Mouse (Mus musculus): ENCODE measurements around the gene Vamp2. TPM values are rescaled to one million over a fixed set of nuclear protein-coding genes. Genes with fewer than 3 reads are reported as not detected.

Vamp2 gene
- polyA plus RNA-seq, 1 experiment from 2014 or later: 63.1 TPM

GRCm38 (mm10) chr11:69099177-69099914 lies 11.1 kb downstream of the Vamp2 start:
- Histone ChIP-seq H3K36me3 (peaks cover 37% of the 10 kb centered on the region), H3K9me3 (replicated peaks) (no peaks in the 10 kb centered on the region), H3K27ac (replicated peaks) (peak overlapping the region; percentile 83), H3K4me1 (peaks cover 64% of the 10 kb centered on the region), H3K4me3 (peak overlapping the region; percentile 65), H3K27me3 (ENCODE audit: low read depth, poor library complexity, severe bottlenecking) (peaks cover 4% of the 10 kb centered on the region; the same call in 1 of the 2 replicates)
- DNase-seq (ENCODE audit: low spot score): no peak
- 2% methylated on average over 22 of the region's 22 CpGs for WGBS

DNA sequence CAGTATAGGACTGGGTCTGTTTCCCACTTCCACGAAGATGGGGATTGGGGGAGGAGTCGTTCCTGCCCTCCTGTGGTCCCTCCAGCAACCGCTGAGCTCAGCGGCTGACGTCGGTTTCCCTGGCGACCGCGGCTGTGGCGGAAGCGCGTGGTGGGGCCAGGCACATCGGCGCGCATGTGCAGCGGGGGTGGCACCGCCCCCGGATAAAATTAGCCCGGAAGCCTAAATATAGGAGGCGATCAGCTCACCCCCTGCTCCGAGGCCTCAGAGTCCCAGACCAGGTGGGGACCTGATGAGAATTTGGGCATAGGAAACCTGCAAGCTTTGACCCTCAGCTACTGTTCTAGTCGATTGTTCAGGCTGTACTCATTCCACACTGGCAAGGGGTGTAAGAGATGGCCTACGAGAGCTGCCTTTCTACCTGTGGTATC lies 11.6 kb downstream of the Vamp2 start:
- Histone ChIP-seq H3K4me1 (peaks cover 60% of the 10 kb centered on the region), H3K36me3 (peaks cover 43% of the 10 kb centered on the region), H3K9me3 (replicated peaks) (no peaks in the 10 kb centered on the region), H3K27ac (replicated peaks) (peak overlapping the region; percentile 83), H3K4me3 (peak overlapping the region; percentile 65), H3K27me3 (ENCODE audit: low read depth, poor library complexity, severe bottlenecking) (peaks cover 4% of the 10 kb centered on the region; the same call in 1 of the 2 replicates)
- DNase-seq (ENCODE audit: low spot score): peak; percentile 87
- 3% methylated on average over 23 of the region's 23 CpGs for WGBS

- no peaks in the 10 kb centered on the region for H3K9me3 ChIP-seq (replicated peaks)
- H3K27ac ChIP-seq (replicated peaks): peak overlapping the region; percentile 83; the same call in 1 of the 2 replicates
- peaks cover 4% of the 10 kb centered on the region; the same call in 1 of the 2 replicates for H3K27me3 ChIP-seq (ENCODE audit: low read depth, poor library complexity, severe bottlenecking)
- peaks cover 52% of the 10 kb centered on the region for H3K4me1 ChIP-seq
- peak overlapping the region; percentile 65 for H3K4me3 ChIP-seq
- 92% methylated on average over 20 of the region's 20 CpGs for WGBS
- no peak for DNase-seq (ENCODE audit: low spot score)
- peaks cover 52% of the 10 kb centered on the region for H3K36me3 ChIP-seq
Observed at GRCm38 (mm10) chr11:69100639-69101360, 12.5 kb downstream of the Vamp2 start.

GRCm38 (mm10) chr11:69101604-69102402 lies 13.5 kb downstream of the Vamp2 start:
- peaks cover 42% of the 10 kb centered on the region for H3K4me1 ChIP-seq
- no peak overlapping the region; the same call in 1 of the 2 replicates for H3K4me3 ChIP-seq
- 90% methylated on average over 21 of the region's 21 CpGs for WGBS
- H3K27ac ChIP-seq (replicated peaks): no peak overlapping the region; the same call in 1 of the 2 replicates
- no peaks in the 10 kb centered on the region for H3K27me3 ChIP-seq (ENCODE audit: low read depth, poor library complexity, severe bottlenecking)
- H3K36me3 ChIP-seq: peaks cover 62% of the 10 kb centered on the region
- DNase-seq (ENCODE audit: low spot score): no peak
- no peaks in the 10 kb centered on the region for H3K9me3 ChIP-seq (replicated peaks)

- Histone ChIP-seq H3K36me3 (peaks cover 68% of the 10 kb centered on the region), H3K4me3 (no peak overlapping the region), H3K4me1 (peaks cover 36% of the 10 kb centered on the region), H3K27me3 (ENCODE audit: low read depth, poor library complexity, severe bottlenecking) (no peaks in the 10 kb centered on the region), H3K27ac (replicated peaks) (no peak overlapping the region), H3K9me3 (replicated peaks) (no peaks in the 10 kb centered on the region)
- WGBS: 93% methylated on average over 7 of the region's 7 CpGs
- DNase-seq (ENCODE audit: low spot score): no peak
Observed at GRCm38 (mm10) chr11:69102403-69102725, 14.1 kb downstream of the Vamp2 start.

- H3K27me3 ChIP-seq (ENCODE audit: low read depth, poor library complexity, severe bottlenecking): no peaks in the 10 kb centered on the region
- DNase-seq (ENCODE audit: low spot score): no peak
- no peaks in the 10 kb centered on the region for H3K9me3 ChIP-seq (replicated peaks)
- H3K27ac ChIP-seq (replicated peaks): no peak overlapping the region
- no peak overlapping the region for H3K4me3 ChIP-seq
- WGBS: 95% methylated on average over 14 of the region's 14 CpGs
- H3K4me1 ChIP-seq: peaks cover 28% of the 10 kb centered on the region
- peaks cover 75% of the 10 kb centered on the region for H3K36me3 ChIP-seq
Observed at GRCm38 (mm10) chr11:69103121-69103520, 14.8 kb downstream of the Vamp2 start.

DNA sequence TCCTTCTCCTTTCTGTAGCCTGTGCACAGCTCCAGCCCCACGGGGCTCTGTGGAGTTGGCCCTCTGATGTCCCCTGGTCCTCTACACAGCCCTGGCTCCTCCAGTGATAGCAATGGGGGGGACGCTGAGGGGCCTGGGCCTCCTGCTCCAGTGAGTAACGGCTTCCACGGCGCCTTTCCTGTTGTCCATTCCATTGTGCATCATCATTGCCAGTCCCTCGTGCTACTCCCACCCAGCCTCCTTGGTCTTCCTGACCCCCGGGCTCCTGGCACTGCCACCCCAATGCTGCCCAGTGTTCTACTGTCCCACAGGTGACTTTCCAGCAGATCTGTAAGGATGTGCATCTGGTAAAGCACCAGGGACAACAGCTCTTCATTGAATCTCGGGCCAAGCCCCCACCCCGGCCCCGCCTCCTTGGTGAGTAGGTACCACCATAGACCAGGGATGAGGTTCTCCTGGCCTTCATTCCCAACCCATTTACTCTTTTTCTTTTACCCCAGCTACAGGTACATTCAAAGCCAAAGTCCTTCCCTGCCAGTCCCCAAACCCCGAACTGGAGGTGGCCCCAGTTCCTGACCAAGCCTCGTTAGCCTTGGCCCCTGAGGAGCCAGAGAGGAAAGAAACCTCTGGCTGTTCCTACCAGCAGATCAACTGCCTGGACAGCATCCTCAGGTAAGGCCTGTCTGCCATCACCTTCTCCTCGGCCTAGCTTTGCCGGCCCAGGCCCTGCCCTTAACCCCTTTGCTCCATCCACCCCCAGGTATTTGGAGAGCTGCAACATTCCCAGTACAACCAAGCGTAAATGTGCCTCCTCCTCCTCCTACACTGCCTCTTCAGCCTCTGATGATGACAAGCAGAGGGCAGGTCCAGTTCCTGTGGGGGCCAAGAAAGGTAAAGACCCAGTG lies 15.5 kb downstream of the Vamp2 start:
- peaks cover 22% of the 10 kb centered on the region for H3K4me1 ChIP-seq
- peaks cover 82% of the 10 kb centered on the region for H3K36me3 ChIP-seq
- H3K4me3 ChIP-seq: 0 out of 2 replicates have a peak overlapping the region, but pooled peaks have one; percentile 20
- no peak overlapping the region for H3K27ac ChIP-seq (replicated peaks)
- H3K27me3 ChIP-seq (ENCODE audit: low read depth, poor library complexity, severe bottlenecking): no peaks in the 10 kb centered on the region
- DNase-seq (ENCODE audit: low spot score): no peak
- H3K9me3 ChIP-seq (replicated peaks): no peaks in the 10 kb centered on the region
- WGBS: 90% methylated on average over 15 of the region's 15 CpGs

DNA sequence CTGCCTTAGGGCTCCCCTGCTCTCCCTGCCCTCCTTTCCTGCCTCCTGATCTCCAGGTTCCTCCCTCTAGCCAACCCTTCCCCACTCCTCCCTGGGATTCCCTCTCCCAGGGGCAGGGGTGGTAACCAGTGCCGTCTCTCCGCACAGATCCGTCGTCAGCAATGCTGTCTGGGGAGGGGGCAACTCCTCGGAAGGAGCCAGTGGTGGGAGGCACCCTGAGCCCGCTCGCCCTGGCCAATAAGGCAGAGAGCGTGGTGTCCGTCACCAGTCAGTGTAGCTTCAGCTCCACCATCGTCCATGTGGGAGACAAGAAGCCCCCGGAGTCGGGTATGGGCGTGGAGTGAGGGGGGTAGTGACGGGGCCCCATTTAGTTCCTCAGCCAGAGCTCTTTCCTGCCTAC lies 16.2 kb downstream of the Vamp2 start:
- H3K36me3 ChIP-seq: peaks cover 89% of the 10 kb centered on the region

GRCm38 (mm10) chr11:69105227-69105626 lies 16.9 kb downstream of the Vamp2 start:
- H3K27me3 ChIP-seq (ENCODE audit: low read depth, poor library complexity, severe bottlenecking): no peaks in the 10 kb centered on the region
- H3K4me1 ChIP-seq: peaks cover 18% of the 10 kb centered on the region
- H3K36me3 ChIP-seq: peaks cover 90% of the 10 kb centered on the region
- DNase-seq (ENCODE audit: low spot score): no peak
- no peak overlapping the region for H3K27ac ChIP-seq (replicated peaks)
- H3K9me3 ChIP-seq (replicated peaks): no peaks in the 10 kb centered on the region
- WGBS: 91% methylated on average over 6 of the region's 6 CpGs
- no peak overlapping the region for H3K4me3 ChIP-seq

More for the DNA sequence above, 16.2 kb downstream of the Vamp2 start:
- Histone ChIP-seq H3K27ac (replicated peaks) (no peak overlapping the region; the same call in 1 of the 2 replicates), H3K4me3 (peak overlapping the region; percentile 20; the same call in 1 of the 2 replicates), H3K27me3 (ENCODE audit: low read depth, poor library complexity, severe bottlenecking) (no peaks in the 10 kb centered on the region), H3K4me1 (peaks cover 19% of the 10 kb centered on the region), H3K9me3 (replicated peaks) (no peaks in the 10 kb centered on the region)
- DNase-seq (ENCODE audit: low spot score): no peak
- WGBS: 89% methylated on average over 14 of the region's 14 CpGs

- H3K27ac ChIP-seq (replicated peaks): no peak overlapping the region
- WGBS: 81% methylated on average over 2 of the region's 2 CpGs
- peaks cover 13% of the 10 kb centered on the region for H3K4me1 ChIP-seq
- H3K9me3 ChIP-seq (replicated peaks): no peaks in the 10 kb centered on the region
- no peaks in the 10 kb centered on the region for H3K27me3 ChIP-seq (ENCODE audit: low read depth, poor library complexity, severe bottlenecking)
- H3K36me3 ChIP-seq: peaks cover 88% of the 10 kb centered on the region
- no peak for DNase-seq (ENCODE audit: low spot score)
- H3K4me3 ChIP-seq: peak overlapping the region; percentile 21
Observed at GRCm38 (mm10) chr11:69105796-69106195, 17.5 kb downstream of the Vamp2 start.

DNA sequence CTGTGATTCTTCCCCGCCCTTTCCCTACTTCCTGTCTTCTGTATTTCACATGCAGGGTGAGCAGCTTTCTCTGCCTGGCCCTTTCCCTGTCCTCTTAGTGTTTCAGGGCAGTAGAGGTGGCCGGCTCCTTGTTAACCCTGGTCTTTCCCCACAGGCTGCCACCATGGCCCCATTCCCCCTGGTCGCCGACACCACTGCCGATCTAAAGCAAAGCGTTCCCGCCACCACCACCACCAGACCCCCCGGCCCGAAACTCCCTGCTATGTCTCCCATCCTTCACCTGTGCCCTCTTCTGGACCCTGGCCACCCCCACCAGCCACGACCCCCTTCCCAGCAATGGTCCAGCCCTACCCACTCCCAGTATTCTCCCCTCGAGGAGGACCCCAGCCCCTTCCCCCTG lies 18.0 kb downstream of the Vamp2 start:
- peaks cover 83% of the 10 kb centered on the region for H3K36me3 ChIP-seq
- no peak overlapping the region for H3K4me3 ChIP-seq
- no peak for DNase-seq (ENCODE audit: low spot score)

More for the DNA sequence above, 18.0 kb downstream of the Vamp2 start:
- no peaks in the 10 kb centered on the region for H3K9me3 ChIP-seq (replicated peaks)
- WGBS: 89% methylated on average over 11 of the region's 11 CpGs
- H3K4me1 ChIP-seq: peaks cover 13% of the 10 kb centered on the region
- no peaks in the 10 kb centered on the region for H3K27me3 ChIP-seq (ENCODE audit: low read depth, poor library complexity, severe bottlenecking)
- H3K27ac ChIP-seq (replicated peaks): no peak overlapping the region
